Mouse (Mus musculus) liver, embryonic 14.5 days (tissue): ENCODE data around the gene Tmem102.

Experiments used
- CTCF ChIP-seq: IDR thresholded peaks from 2 replicates; pipeline ENCODE4 v1.5.1; 2016; ENCODE audit warnings: antibody characterized with exemption, low read depth, control low read depth
- EP300 ChIP-seq: IDR thresholded peaks from 2 replicates; pipeline ENCODE4 v1.6.1; 2016; ENCODE audit warnings: antibody characterized with exemption, low read depth

- TF ChIP-seq CTCF (no peak), EP300 (no peak)
These were observed 32.2 kb upstream of the Tmem102 start, which contains the start of gene Nlgn2 for GRCm38 (mm10) chr11:69837604-69837951.
